Mouse (Mus musculus) Patski (cell line): ENCODE measurements at regions not wholly inside any gene's neighbourhood (a gene's known extent, or its start where the extent isn't known, plus 50 kb on each side); places are given as distances from the start of the nearest gene placed in this dataset.
A peak's percentile ranks its signal among the peaks of the same experiment; 100 is the strongest.

Source experiments
- ATAC-seq: fragments of 100-300 bp; one replicate; pipeline ENCODE4 v1.8.0; 2021
- CTCF ChIA-PET: fragments of 350-600 bp; sonication (Branson Sonifier 250); formaldehyde crosslinking; loops from one replicate; lab custom pipeline; 2022; ENCODE audit warnings: inconsistent platforms; lab: Charles Lee
- POLR2A ChIA-PET: fragments of 350-600 bp; sonication (Branson Sonifier 250); formaldehyde crosslinking; loops from one replicate; lab custom pipeline; 2022; ENCODE audit warnings: antibody characterized with exemption, inconsistent platforms; lab: Charles Lee
- DNase-seq: peaks from one replicate; pipeline ENCODE4 v3.0.0-alpha.2; 2011; ENCODE audit warnings: low read depth, low spot score
- H3K27me3 ChIP-seq: fragments of 371-371 bp; one replicate; pipeline ENCODE4 v1.5.1; 2021
- CTCF ChIP-seq: fragments of 100-300 bp; IDR thresholded peaks from one replicate; pipeline ENCODE4 v1.5.1; 2021
- in situ Hi-C: fragments of 300-500 bp; cut with MboI; formaldehyde crosslinking; loops from 3 replicates; pipeline ENCODE4 v1.11.1; 2018; ENCODE audit warnings: low pct_unique_long_range_greater_than_20kb, mixed read lengths

DNA sequence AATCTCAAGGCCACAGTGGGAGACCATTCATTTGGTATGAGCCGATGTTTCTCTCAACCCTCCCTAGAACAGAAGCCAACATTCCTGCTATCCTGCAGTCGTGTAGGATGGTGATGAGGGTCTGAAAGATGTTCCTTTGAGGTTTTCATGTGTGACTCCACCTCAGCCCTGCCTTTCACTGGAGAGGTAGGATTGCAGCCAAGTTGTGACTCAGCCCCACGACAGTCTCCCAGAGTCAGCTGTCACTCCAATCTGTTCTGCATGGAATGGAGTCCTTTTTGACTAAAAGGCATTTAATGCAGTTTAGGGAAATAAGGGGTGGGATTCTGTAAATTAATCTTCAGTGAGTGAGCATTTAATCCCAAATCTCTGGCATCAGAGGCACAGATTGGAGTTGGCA is 706.5 kb downstream of the Tmem132b start:
- CTCF ChIA-PET: no interaction called here
- no peak for DNase-seq
- POLR2A ChIA-PET: no interaction called here
- no peaks in the 10 kb centered on the region for H3K27me3 ChIP-seq
- no peak for TF ChIP-seq CTCF
- in situ Hi-C loops: no loop called here
- ATAC-seq: peak; percentile 24

DNA sequence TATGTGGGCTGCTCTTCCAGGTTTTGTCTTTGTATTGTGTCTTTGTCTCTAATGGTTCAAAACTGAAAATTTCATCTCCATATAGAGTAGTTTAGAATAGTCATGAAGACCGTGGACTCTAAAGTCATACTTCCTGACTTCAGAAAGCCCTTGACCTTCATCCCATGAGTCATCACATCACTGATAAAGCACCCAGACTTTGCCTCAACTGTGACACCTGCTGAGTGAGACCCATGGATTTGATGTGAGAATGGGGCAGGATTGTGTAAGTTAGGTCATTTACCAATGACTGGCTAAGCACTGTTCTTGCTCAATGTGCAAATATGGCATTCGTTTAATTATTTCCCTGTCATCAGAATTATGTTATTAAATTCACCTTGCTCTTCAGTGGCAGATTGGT is 714.2 kb downstream of the Tmem132b start:
- H3K27me3 ChIP-seq: no peaks in the 10 kb centered on the region
- POLR2A ChIA-PET: no interaction called here
- ATAC-seq: no peak
- CTCF ChIA-PET: no interaction called here
- in situ Hi-C loops: no loop called here
- TF ChIP-seq CTCF: no peak
- no peak for DNase-seq

- no peaks in the 10 kb centered on the region for H3K27me3 ChIP-seq
- DNase-seq: no peak
- ChIA-PET CTCF (interaction anchor here (1.1 kb wide), 1 partner anchor 17 kb away, joined by 3 read pairs; no protein-coding TSS in a partner anchor), POLR2A (no interaction called here)
- no peak for ATAC-seq
- TF ChIP-seq CTCF: no peak
- in situ Hi-C loops: no loop called here
Observed at GRCm38 (mm10) chr5:126250331-126250730, 718.8 kb downstream of the Tmem132b start.

- TF ChIP-seq CTCF: no peak
- no peaks in the 10 kb centered on the region for H3K27me3 ChIP-seq
- DNase-seq (no peak), ATAC-seq (no peak)
- POLR2A ChIA-PET: no interaction called here
- in situ Hi-C loops: no loop called here
- CTCF ChIA-PET: no interaction called here
Observed at GRCm38 (mm10) chr5:126254661-126255060, 723.1 kb downstream of the Tmem132b start.

DNA sequence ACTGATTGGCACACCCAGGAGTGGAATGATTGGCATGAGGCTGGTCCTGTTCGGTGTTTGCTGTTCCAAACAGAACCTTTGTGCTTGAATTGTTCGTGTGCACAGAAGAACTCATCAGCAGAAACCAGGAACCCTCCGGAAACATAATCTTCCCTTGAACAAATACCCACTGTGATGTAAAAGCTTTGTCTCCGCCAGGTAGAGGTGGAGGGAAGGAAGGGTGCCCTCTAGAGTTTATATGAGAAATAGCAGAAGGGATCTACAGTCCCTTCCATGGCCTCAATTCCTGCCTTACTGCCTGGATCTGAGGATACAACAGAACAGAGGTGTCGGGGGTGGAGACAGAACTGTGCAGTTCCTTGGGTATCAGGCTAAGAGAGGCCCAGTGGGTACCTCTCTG is 726.3 kb downstream of the Tmem132b start:
- ATAC-seq: no peak
- ChIA-PET CTCF (no interaction called here), POLR2A (no interaction called here)
- in situ Hi-C loops: no loop called here
- no peaks in the 10 kb centered on the region for H3K27me3 ChIP-seq
- TF ChIP-seq CTCF: peak; percentile 33
- no peak for DNase-seq

DNA sequence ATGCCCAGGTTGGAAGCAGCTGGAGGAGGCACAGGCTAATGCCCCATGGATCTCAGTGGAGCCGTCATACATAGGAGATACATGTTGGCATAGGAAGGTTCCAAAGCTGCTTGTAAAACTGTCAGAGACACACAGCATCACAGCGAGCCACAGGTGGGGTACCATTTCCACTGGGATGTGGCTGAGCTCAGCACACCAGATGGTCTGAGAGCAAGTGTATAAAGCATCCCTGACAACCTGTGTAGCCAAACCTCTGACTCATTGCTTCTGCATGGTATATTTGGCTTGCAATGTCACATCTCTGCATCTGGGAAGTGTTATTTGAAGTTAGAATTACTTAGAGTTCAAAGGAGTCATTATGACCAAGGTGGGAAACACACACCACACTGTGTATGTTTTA is 734.9 kb downstream of the Tmem132b start:
- POLR2A ChIA-PET: no interaction called here
- no peaks in the 10 kb centered on the region for H3K27me3 ChIP-seq
- no peak for TF ChIP-seq CTCF
- no peak for ATAC-seq
- CTCF ChIA-PET: interaction anchor here (1.3 to 1.6 kb wide), 2 partner anchors 14 to 16 kb away, joined by 3 to 4 read pairs; no protein-coding TSS in a partner anchor
- DNase-seq: no peak
- in situ Hi-C loops: no loop called here

- no peak for TF ChIP-seq CTCF
- ChIA-PET POLR2A (no interaction called here), CTCF (interaction anchor here (1.3 to 1.6 kb wide), 3 partner anchors 15 to 18 kb away, joined by 3 to 4 read pairs (median 4); no protein-coding TSS in a partner anchor)
- no peaks in the 10 kb centered on the region for H3K27me3 ChIP-seq
- DNase-seq (no peak), ATAC-seq (no peak)
- in situ Hi-C loops: no loop called here
Observed at GRCm38 (mm10) chr5:126266929-126267609, 735.5 kb downstream of the Tmem132b start.

DNA sequence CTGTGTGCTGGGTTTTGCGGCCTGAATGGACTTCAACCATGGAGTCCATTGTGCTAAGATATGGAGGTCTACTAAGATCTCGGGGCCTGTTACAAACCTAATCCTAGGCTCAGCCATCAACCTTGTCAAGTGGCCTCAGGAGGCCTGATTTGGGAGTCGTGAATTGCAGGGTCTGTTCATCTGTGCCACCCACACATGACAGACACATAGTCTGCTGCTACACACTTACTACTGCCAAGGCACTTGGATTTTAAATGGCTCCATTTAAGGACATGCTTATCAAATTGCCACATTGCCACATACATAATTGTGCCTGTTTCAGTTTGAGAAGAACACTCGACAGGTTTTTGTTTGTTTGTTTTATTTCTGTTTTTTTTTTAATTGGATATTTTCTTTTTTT is 737.0 kb downstream of the Tmem132b start:
- ATAC-seq: no peak
- TF ChIP-seq CTCF: no peak
- in situ Hi-C loops: no loop called here
- no peak for DNase-seq
- no peaks in the 10 kb centered on the region for H3K27me3 ChIP-seq
- ChIA-PET POLR2A (no interaction called here), CTCF (no interaction called here)

DNA sequence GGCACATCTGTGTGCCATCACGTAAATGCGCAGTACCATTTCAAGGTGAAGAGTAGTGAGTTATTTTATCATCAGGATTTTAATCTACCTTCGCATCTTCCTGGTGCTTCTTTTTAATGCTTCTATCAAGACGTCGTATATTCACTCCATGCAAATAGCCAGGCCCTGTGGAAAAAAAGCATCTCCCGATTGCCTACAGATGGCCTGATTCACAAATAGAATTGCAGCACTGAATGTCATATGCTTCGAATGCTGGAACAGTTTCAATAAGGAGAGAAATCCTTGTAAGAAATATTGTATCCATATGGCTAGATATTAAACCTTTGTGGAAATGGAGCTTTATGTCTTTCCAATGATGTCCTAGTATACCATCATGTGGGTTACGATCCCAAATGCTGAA is 742.7 kb downstream of the Tmem132b start:
- H3K27me3 ChIP-seq: no peaks in the 10 kb centered on the region
- POLR2A ChIA-PET: no interaction called here
- CTCF ChIA-PET: no interaction called here
- ATAC-seq (no peak), DNase-seq (no peak)
- no peak for TF ChIP-seq CTCF
- in situ Hi-C loops: no loop called here

DNA sequence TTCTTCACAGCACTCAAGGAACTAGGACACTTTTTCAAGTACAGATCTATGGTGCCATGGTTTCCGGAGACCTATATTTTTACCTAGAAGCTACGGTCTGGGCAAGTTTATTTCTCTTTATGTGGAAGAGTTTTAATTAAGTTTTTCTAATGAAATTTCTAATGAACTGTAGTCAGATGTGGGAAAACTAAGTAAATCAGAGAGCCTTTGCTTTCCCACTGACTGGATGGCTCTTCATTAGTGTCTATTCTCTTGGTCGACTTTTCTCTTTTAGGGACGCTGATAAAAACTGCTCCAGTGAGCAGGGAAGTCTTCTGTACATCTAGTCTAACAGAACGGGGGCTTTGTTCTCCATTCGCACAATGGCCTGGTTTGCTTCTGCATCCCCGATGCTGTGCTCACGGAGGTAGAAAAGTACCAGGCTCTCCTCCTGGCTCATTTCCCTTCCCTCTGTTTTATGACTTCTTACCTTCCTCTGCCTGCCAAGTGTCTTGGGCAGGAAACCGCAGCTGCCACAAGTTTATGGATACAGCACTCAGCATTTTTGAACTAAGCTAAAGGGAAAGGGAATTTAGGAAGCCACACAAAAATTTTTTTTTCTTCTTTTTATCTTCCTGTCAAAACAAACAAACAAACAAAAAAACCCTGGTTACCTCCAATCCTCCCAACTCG is 749.6 kb downstream of the Tmem132b start:
- in situ Hi-C loops: no loop called here
- peak; percentile 72 for ATAC-seq
- no peaks in the 10 kb centered on the region for H3K27me3 ChIP-seq
- ChIA-PET POLR2A (interaction anchor here (0.5 kb wide), 1 partner anchor 75 kb away, joined by 3 read pairs; no protein-coding TSS in a partner anchor), CTCF (interaction anchor here (0.9 to 1.1 kb wide), 2 partner anchors 10 to 40 kb away, joined by 3 to 5 read pairs; no protein-coding TSS in a partner anchor)
- DNase-seq: peak; percentile 51
- no peak for TF ChIP-seq CTCF

DNA sequence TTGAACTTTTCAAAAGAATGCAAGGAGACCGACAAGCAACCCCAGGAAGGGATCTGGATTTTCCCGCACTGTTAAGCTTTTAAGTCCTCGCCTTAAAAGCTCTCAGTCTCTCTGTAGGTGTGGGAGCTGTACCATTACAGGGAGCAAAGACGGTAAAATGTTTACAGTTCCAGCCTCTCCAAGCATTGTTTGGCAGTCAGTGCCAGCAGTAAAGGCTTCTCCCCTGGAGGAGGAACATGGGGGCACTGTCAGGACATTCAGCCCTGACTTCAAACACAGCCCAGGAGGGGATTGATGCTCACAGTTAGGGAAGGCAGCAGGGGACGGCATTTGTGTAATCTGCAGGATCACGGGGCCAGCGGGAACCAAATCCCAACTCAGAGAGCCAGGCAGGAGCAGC is 750.2 kb downstream of the Tmem132b start:
- in situ Hi-C loops: no loop called here

More for the DNA sequence above, 750.2 kb downstream of the Tmem132b start:
- TF ChIP-seq CTCF: no peak
- H3K27me3 ChIP-seq: no peaks in the 10 kb centered on the region
- ChIA-PET POLR2A (interaction anchor here (0.5 kb wide), 1 partner anchor 75 kb away, joined by 3 read pairs; no protein-coding TSS in a partner anchor), CTCF (interaction anchor here (1.1 to 1.5 kb wide), 2 partner anchors 10 to 17 kb away, joined by 5 read pairs; no protein-coding TSS in a partner anchor)
- ATAC-seq: peak; percentile 29
- DNase-seq: peak; percentile 35
